Mouse (Mus musculus) thymus, adult 2 months (tissue): ENCODE results near the gene Trim80. TPM values are rescaled to one million over a fixed set of nuclear protein-coding genes. Genes with fewer than 3 reads are reported as not detected.

ENCODE experiments used
- DNase-seq: peaks from one replicate; pipeline ENCODE4 v3.0.0; 2021
- H3K27ac ChIP-seq: fragments of 200-500 bp; 2 replicates; pipeline ENCODE4 v1.5.1; 2012; ENCODE audit warnings: low read length, control low read depth; ENCODE audit not compliant: control insufficient read depth, insufficient read depth
- H3K27me3 ChIP-seq: fragments of 200-500 bp; 2 replicates; pipeline ENCODE4 v1.6.1; 2012; ENCODE audit warnings: mild to moderate bottlenecking, low read length, moderate library complexity, mixed read lengths; ENCODE audit not compliant: control insufficient read depth, insufficient read depth
- H3K36me3 ChIP-seq: fragments of 200-500 bp; 2 replicates; pipeline ENCODE4 v1.6.1; 2012; ENCODE audit warnings: mild to moderate bottlenecking, low read length, moderate library complexity; ENCODE audit not compliant: control insufficient read depth, insufficient read depth
- H3K4me1 ChIP-seq: fragments of 200-500 bp; replicated peaks from 2 replicates; pipeline ENCODE4 v1.6.1; 2012; ENCODE audit warnings: low read length; ENCODE audit not compliant: control insufficient read depth, insufficient read depth
- H3K4me3 ChIP-seq: fragments of 200-500 bp; 2 replicates; pipeline ENCODE4 v1.5.1; 2012; ENCODE audit warnings: mild to moderate bottlenecking, low read length, control low read depth, moderate library complexity; ENCODE audit not compliant: control insufficient read depth, insufficient read depth
- CTCF ChIP-seq: fragments of 200-500 bp; IDR thresholded peaks from 2 replicates; pipeline ENCODE4 v1.5.1; 2012; ENCODE audit warnings: mild to moderate bottlenecking, control low read depth, low read length, moderate library complexity, borderline replicate concordance; ENCODE audit not compliant: control insufficient read depth, poor library complexity, insufficient read depth; ENCODE audit errors: extremely low read depth
- POLR2A ChIP-seq: fragments of 200-500 bp; IDR thresholded peaks from 2 replicates; pipeline ENCODE4 v1.6.1; 2012; ENCODE audit warnings: mild to moderate bottlenecking, low read length, control low read depth, moderate library complexity; ENCODE audit not compliant: control insufficient read depth, poor library complexity, insufficient read depth; ENCODE audit errors: extremely low read depth
- WGBS: fragments of 180-500 bp; shearing (Covaris S2); methylation state at CpG from one replicate; pipeline ENCODE4 v1.1.7; 2018; 5-methylcytosine and 5-hydroxymethylcytosine counted together
- polyA plus RNA-seq: library from polyadenylated mRNA; depleted of rRNA; stranded (reverse); fragments of >200 nt; gene quantifications from 2 replicates; pipeline ENCODE4 v1.2.3, GENCODE M21; 2012

Trim80 gene
- polyA plus RNA-seq, 1 experiment, result 0.80 TPM

DNA sequence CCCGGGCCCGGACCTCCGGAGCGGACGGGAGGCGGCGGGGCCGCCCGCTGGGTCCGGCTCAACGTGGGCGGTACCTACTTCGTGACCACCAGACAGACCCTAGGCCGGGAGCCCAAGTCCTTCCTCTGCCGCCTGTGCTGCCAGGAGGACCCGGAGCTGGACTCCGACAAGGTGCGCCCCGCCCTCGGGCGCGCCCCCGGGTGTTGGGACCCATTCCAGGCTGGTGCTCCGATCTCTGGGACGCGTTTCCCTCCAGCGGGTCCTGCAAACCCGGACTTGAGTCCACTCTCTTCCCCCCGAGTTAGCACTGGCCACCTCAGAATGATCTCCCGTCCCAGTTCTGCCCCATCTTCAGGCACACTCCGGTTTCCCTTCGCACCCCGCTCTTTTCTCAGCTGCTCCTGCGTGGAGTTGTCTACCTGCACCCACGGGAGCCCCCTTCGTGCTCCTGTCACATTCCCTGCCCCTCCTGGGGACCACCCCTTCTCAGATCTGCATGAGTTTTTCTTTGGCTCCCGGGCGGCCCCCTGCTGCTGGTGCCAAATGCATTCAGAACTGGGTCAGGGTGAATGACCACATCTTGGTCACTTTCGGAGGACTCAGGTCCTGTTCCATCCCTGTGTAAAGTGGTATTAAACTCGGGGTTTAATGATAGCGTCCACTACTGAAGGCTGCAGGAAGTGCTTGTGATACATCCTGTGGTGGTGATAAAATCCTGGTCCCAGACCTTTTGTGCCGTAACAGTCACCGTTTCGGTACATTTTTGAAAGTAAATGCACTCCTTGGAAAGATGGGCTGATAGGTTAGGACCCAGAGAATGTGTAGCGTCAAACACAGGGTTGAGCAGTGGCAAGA is 19.8 kb upstream of the Trim80 start:
- Histone ChIP-seq H3K4me1 (peaks cover 41% of the 10 kb centered on the region), H3K4me3 (peak overlapping the region; percentile 97), H3K27me3 (no peaks in the 10 kb centered on the region), H3K36me3 (peaks cover 8% of the 10 kb centered on the region), H3K27ac (peak overlapping the region; percentile 58)
- WGBS, result 3% methylated on average over 45 of the region's 45 CpGs
- no peak; the same call in 1 of the 2 replicates for TF ChIP-seq CTCF
- no peak for TF ChIP-seq POLR2A
- DNase-seq, result peak; percentile 65

DNA sequence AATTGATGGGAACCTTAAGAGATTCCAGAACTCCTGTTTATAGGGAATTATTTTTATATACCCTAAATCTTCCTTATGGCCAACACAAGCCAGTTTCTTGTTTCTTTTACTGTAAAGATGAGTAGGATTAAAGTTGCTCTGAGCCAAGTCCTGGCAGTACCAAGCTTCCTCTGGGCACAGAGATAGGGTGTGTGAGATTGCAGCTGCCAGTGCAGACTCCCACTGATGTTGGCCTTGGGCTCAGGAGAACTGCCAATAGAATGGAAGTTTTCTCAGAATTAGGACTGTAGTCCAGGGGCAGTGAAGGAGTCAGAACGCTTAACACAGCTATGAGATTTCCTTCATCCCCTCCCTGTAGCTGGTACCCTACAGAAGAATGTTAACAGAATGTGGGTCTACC is 19.0 kb upstream of the Trim80 start:
- H3K27me3 ChIP-seq, result no peaks in the 10 kb centered on the region
- DNase-seq, result no peak
- no peak for TF ChIP-seq CTCF
- TF ChIP-seq POLR2A, result no peak
- H3K27ac ChIP-seq, result peak overlapping the region; percentile 72
- WGBS, result 71% methylated on average over 1 of the region's 1 CpGs
- H3K4me3 ChIP-seq, result no peak overlapping the region
- no peaks in the 10 kb centered on the region; the same call in 1 of the 2 replicates for H3K36me3 ChIP-seq
- peaks cover 46% of the 10 kb centered on the region for H3K4me1 ChIP-seq

DNA sequence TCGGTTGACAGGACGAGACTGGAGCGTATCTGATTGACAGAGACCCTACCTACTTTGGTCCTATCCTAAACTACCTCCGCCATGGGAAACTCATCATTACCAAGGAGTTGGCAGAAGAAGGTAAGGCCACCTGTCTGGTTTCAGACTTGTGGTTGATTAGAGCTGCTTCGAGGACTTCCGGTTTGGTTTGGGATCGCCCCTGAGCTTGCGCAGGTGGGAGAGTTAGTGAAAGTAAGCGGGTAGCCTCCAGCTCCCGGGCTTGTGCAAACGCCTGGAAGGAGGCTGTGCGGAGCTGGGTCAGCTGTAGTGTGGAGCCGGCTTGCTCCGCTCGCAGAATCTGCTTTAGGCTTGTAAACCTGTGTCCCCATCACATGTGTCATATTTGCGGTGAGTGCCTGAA is 18.4 kb upstream of the Trim80 start:
- peak; percentile 38 for DNase-seq
- Histone ChIP-seq H3K4me3 (peak overlapping the region; percentile 2; the same call in 1 of the 2 replicates), H3K27ac (peak overlapping the region; percentile 40; the same call in 1 of the 2 replicates), H3K27me3 (no peaks in the 10 kb centered on the region), H3K36me3 (no peaks in the 10 kb centered on the region), H3K4me1 (peaks cover 50% of the 10 kb centered on the region)
- WGBS, result 69% methylated on average over 16 of the region's 16 CpGs
- TF ChIP-seq POLR2A, result no peak
- no peak for TF ChIP-seq CTCF

DNA sequence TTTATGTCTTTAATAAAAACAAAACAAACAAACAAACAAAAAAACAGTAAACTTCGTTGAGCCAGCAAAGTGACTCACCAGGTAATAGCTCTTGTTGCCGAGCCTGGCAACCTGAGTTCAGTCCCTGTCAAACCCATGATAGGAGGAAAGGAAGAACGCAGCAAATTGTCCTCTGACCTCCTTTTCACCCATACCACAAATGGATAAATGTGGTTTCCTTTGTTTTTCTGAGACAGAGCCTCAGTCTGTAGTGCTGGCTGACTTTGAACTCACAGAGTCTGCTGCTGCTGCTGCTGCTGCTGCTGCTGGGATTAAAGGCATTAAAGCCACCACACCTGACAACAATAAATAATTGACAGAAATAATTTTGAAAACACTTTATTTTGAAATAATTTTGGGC is 17.3 kb upstream of the Trim80 start:
- Histone ChIP-seq H3K4me3 (no peak overlapping the region), H3K36me3 (no peaks in the 10 kb centered on the region), H3K27me3 (no peaks in the 10 kb centered on the region), H3K27ac (peak overlapping the region; percentile 40; the same call in 1 of the 2 replicates), H3K4me1 (peaks cover 61% of the 10 kb centered on the region)
- TF ChIP-seq CTCF (no peak), POLR2A (no peak)
- no peak for DNase-seq
- 23% methylated on average over 3 of the region's 3 CpGs for WGBS

DNA sequence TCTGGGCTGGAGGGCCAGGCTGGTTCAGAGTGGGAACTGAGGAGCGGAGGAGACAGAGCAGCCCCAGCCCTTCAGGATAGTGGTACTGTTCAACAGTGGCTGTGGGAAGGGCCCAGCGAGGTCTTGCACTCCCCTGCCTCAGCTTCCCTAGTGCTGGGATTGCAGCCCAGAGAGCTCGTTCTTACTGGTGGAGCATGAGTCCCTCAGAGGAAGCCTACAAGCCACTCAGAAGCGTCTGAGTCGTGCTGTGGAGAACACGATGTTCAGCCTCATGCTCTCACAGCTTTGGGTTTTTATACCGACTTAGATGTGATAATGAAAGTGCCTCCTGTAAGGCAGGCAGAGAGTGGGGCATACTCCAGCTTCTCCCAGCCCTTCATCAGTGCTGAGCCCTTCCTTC is 15.7 kb upstream of the Trim80 start:
- H3K4me1 ChIP-seq, result peaks cover 63% of the 10 kb centered on the region
- WGBS, result 32% methylated on average over 7 of the region's 7 CpGs
- H3K36me3 ChIP-seq, result peaks cover 5% of the 10 kb centered on the region
- peak overlapping the region; percentile 92 for H3K27ac ChIP-seq
- no peak for DNase-seq
- no peak overlapping the region for H3K4me3 ChIP-seq
- H3K27me3 ChIP-seq, result no peaks in the 10 kb centered on the region
- TF ChIP-seq POLR2A (no peak), CTCF (no peak)

DNA sequence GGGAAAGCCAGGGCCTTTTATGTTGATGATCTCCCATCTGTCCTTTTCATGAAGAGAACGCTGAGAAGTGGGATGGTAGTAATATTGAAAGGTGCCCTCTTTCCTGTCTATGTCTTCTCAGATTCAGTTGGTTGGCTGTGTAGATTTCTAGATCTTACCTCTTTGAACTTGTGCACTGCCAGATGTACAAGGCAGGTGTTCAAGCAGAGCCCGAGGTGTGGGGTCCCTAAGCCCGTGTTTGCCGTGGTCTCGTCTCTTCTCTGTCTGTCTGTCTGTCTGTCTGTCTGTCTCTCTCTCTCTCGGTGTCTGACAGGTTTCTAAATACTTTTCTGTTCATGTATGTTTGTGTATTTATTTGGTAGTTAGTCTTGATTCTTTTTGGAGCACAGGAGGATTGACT is 14.7 kb upstream of the Trim80 start:
- peaks cover 15% of the 10 kb centered on the region for H3K36me3 ChIP-seq
- peaks cover 63% of the 10 kb centered on the region for H3K4me1 ChIP-seq
- DNase-seq, result peak; percentile 58
- 14% methylated on average over 6 of the region's 6 CpGs for WGBS
- H3K27ac ChIP-seq, result peak overlapping the region; percentile 92
- H3K27me3 ChIP-seq, result no peaks in the 10 kb centered on the region
- H3K4me3 ChIP-seq, result no peak overlapping the region; the same call in 1 of the 2 replicates
- TF ChIP-seq CTCF, result no peak
- no peak for TF ChIP-seq POLR2A
